Mouse (Mus musculus) MEL (cell line): Measurements from ENCODE around the gene Gpbar1. TPM values are rescaled to one million over a fixed set of nuclear protein-coding genes. Genes with fewer than 3 reads are reported as not detected.

ENCODE experiments used
- DNase-seq: peaks from one replicate; pipeline ENCODE4 v3.0.0; 2011; ENCODE audit warnings: low read depth, low spot score
- H3K27ac ChIP-seq: 2 replicates; pipeline ENCODE4 v1.5.1; 2012; ENCODE audit warnings: low read depth, mild to moderate bottlenecking, control low read depth, low read length, moderate library complexity; ENCODE audit not compliant: control insufficient read depth
- H3K27me3 ChIP-seq, 2 experiments: fragments of 150-350 bp in 1 of 2; sonication (generic) in 1 of 2; 2 replicates each; pipeline ENCODE4 v1.6.1; 2012; ENCODE audit warnings: low read length in 2 of 2, mild to moderate bottlenecking in 2 of 2, improper control_type of control experiment in 1 of 2, moderate library complexity in 1 of 2; ENCODE audit not compliant: insufficient read depth in 2 of 2, control insufficient read depth in 1 of 2
- H3K36me3 ChIP-seq, 2 experiments: 2 replicates each; pipeline ENCODE4 v1.6.1; 2012 to 2014; ENCODE audit warnings: low read length in 2 of 2, improper control_type of control experiment in 1 of 2, inconsistent platforms in 1 of 2, mild to moderate bottlenecking in 1 of 2; ENCODE audit not compliant: insufficient read depth in 2 of 2, control insufficient read depth in 1 of 2
- H3K4me1 ChIP-seq, 2 experiments: fragments of 150-350 bp in 1 of 2; sonication (generic) in 1 of 2; 2 replicates each; pipeline ENCODE4 v1.6.1; 2012; ENCODE audit warnings: low read length in 2 of 2, improper control_type of control experiment in 1 of 2, mild to moderate bottlenecking in 1 of 2; ENCODE audit not compliant: insufficient read depth in 2 of 2, control insufficient read depth in 1 of 2
- H3K4me3 ChIP-seq, 2 experiments: fragments of 150-350 bp in 1 of 2; sonication (generic) in 1 of 2; 2 replicates each; pipeline ENCODE4 v1.5.1; 2012; ENCODE audit warnings: low read depth in 2 of 2, low read length in 2 of 2, mild to moderate bottlenecking in 2 of 2, moderate library complexity in 2 of 2, control low read depth in 1 of 2, improper control_type of control experiment in 1 of 2; ENCODE audit not compliant: control insufficient read depth in 1 of 2, insufficient read depth in 1 of 2
- H3K79me2 ChIP-seq: 2 replicates; pipeline ENCODE4 v1.6.1; 2012; ENCODE audit warnings: mild to moderate bottlenecking, low read length, moderate library complexity; ENCODE audit not compliant: control insufficient read depth, poor library complexity, insufficient read depth
- H3K9ac ChIP-seq: 2 replicates; pipeline ENCODE4 v1.6.1; 2012; ENCODE audit warnings: low read depth, mild to moderate bottlenecking, control low read depth, low read length, moderate library complexity; ENCODE audit not compliant: control insufficient read depth, poor library complexity, severe bottlenecking
- H3K9me3 ChIP-seq: fragments of 150-350 bp; sonication (generic); replicated peaks from 2 replicates; pipeline ENCODE4 v1.6.1; 2012; ENCODE audit warnings: mild to moderate bottlenecking, low read length, improper control_type of control experiment, moderate library complexity; ENCODE audit not compliant: insufficient read depth
- CHD1 ChIP-seq: IDR thresholded peaks from 2 replicates; pipeline ENCODE4 v1.6.1; 2012; ENCODE audit warnings: low read depth, mild to moderate bottlenecking, inconsistent platforms, low read length, improper control_type of control experiment
- CHD2 ChIP-seq: IDR thresholded peaks from 2 replicates; pipeline ENCODE4 v1.6.1; 2011; ENCODE audit warnings: low read length, improper control_type of control experiment
- ELF1 ChIP-seq: IDR thresholded peaks from 2 replicates; pipeline ENCODE4 v1.6.1; 2014; ENCODE audit warnings: low read depth, mild to moderate bottlenecking, inconsistent platforms, low read length, improper control_type of control experiment, moderate library complexity
- EP300 ChIP-seq, 2 experiments: IDR thresholded peaks; 2 replicates each; pipeline ENCODE4 v1.6.1; 2011; ENCODE audit warnings: improper control_type of control experiment in 2 of 2, low read length in 2 of 2, low read depth in 1 of 2, mild to moderate bottlenecking in 1 of 2
- GABPA ChIP-seq: IDR thresholded peaks from 2 replicates; pipeline ENCODE4 v1.6.1; 2012; ENCODE audit warnings: low read depth, mild to moderate bottlenecking, inconsistent platforms, low read length, improper control_type of control experiment, moderate library complexity
- HCFC1 ChIP-seq: IDR thresholded peaks from 2 replicates; pipeline ENCODE4 v1.6.1; 2012; ENCODE audit warnings: low read depth, mild to moderate bottlenecking, inconsistent platforms, low read length, improper control_type of control experiment, moderate library complexity
- MAFK ChIP-seq: IDR thresholded peaks from 2 replicates; pipeline ENCODE4 v1.6.1; 2011; ENCODE audit warnings: low read depth, mild to moderate bottlenecking, low read length, improper control_type of control experiment, borderline replicate concordance
- MEF2A ChIP-seq: IDR thresholded peaks from 2 replicates; pipeline ENCODE4 v1.6.1; 2014; ENCODE audit warnings: low read depth, mild to moderate bottlenecking, inconsistent platforms, low read length, improper control_type of control experiment; ENCODE audit not compliant: poor library complexity, insufficient replicate concordance, severe bottlenecking; ENCODE audit errors: extremely low read depth
- MXI1 ChIP-seq: IDR thresholded peaks from 2 replicates; pipeline ENCODE4 v1.6.1; 2011; ENCODE audit warnings: mild to moderate bottlenecking, low read depth, low read length, improper control_type of control experiment
- MYC ChIP-seq: IDR thresholded peaks from 2 replicates; pipeline ENCODE4 v1.6.1; 2011; ENCODE audit warnings: low read depth, mild to moderate bottlenecking, low read length, improper control_type of control experiment, moderate library complexity
- POLR2A ChIP-seq, 2 experiments: IDR thresholded peaks; 2 replicates each; pipeline ENCODE4 v1.6.1; 2011 to 2012; ENCODE audit warnings: low read length in 2 of 2, mild to moderate bottlenecking in 2 of 2, control low read depth in 1 of 2, improper control_type of control experiment in 1 of 2, low read depth in 1 of 2, moderate library complexity in 1 of 2; ENCODE audit not compliant: control insufficient read depth in 1 of 2, insufficient read depth in 1 of 2, poor library complexity in 1 of 2
- POLR2AphosphoS2 ChIP-seq: IDR thresholded peaks from 2 replicates; pipeline ENCODE4 v1.6.1; 2011; ENCODE audit warnings: low read length, improper control_type of control experiment
- RAD21 ChIP-seq: IDR thresholded peaks from 2 replicates; pipeline ENCODE4 v1.6.1; 2011; ENCODE audit warnings: mild to moderate bottlenecking, low read depth, low read length, improper control_type of control experiment
- RCOR1 ChIP-seq: IDR thresholded peaks from 2 replicates; pipeline ENCODE4 v1.6.1; 2012; ENCODE audit warnings: low read depth, mild to moderate bottlenecking, inconsistent platforms, low read length, improper control_type of control experiment
- SIN3A ChIP-seq: IDR thresholded peaks from 2 replicates; pipeline ENCODE4 v1.6.1; 2012; ENCODE audit warnings: low read length, improper control_type of control experiment, inconsistent platforms
- SMC3 ChIP-seq: IDR thresholded peaks from 2 replicates; pipeline ENCODE4 v1.6.1; 2011; ENCODE audit warnings: low read depth, low read length, improper control_type of control experiment
- TBP ChIP-seq: IDR thresholded peaks from 2 replicates; pipeline ENCODE4 v1.8.0; 2011; ENCODE audit warnings: low read depth, low read length, improper control_type of control experiment
- TCF12 ChIP-seq: IDR thresholded peaks from 2 replicates; pipeline ENCODE4 v1.6.1; 2014; ENCODE audit warnings: low read depth, mild to moderate bottlenecking, inconsistent platforms, low read length, improper control_type of control experiment, moderate library complexity
- USF2 ChIP-seq, 2 experiments: IDR thresholded peaks; 2 replicates each; pipeline ENCODE4 v1.6.1; 2011 to 2012; ENCODE audit warnings: improper control_type of control experiment in 2 of 2, low read length in 2 of 2, borderline replicate concordance in 1 of 2, inconsistent platforms in 1 of 2, low read depth in 1 of 2, mild to moderate bottlenecking in 1 of 2; ENCODE audit not compliant: insufficient read depth in 1 of 2
- ZNF384 ChIP-seq: IDR thresholded peaks from 2 replicates; pipeline ENCODE4 v1.6.1; 2012; ENCODE audit warnings: low read depth, mild to moderate bottlenecking, inconsistent platforms, low read length, improper control_type of control experiment
- polyA plus RNA-seq, 2 experiments: library from polyadenylated mRNA; stranded (reverse) in 1 of 2; unstranded in 1 of 2; fragments of >175 nt in 1 of 2; fragments of >200 nt in 1 of 2; gene quantifications; 2 replicates each; pipeline versions ENCODE4 v1.2.1 to v1.2.4; 2012; ENCODE audit warnings: low replicate concordance in 2 of 2, low read depth in 1 of 2; ENCODE audit not compliant: insufficient read length in 2 of 2, insufficient read depth in 1 of 2, missing spikeins in 1 of 2
- total RNA-seq: library from RNA; depleted of rRNA; stranded (reverse); fragments of 300-350 nt; gene quantifications from 2 replicates; pipeline ENCODE4 v1.2.3, GENCODE M21; 2012

Gpbar1 gene
- total and polyA plus RNA-seq, 3 experiments: not detected

GRCm38 (mm10) chr1:74235938-74236589 lies 42.3 kb upstream of the Gpbar1 start, which contains the start of gene Arpc2 (continued):
- TF ChIP-seq MAFK (no peak), MEF2A (no peak), USF2 (IDR thresholded peaks at IDR 0.05; ENCODE audit: borderline replicate concordance in 1 of 2, insufficient read depth in 1 of 2, low read depth in 1 of 2, low read length in 2 of 2) (no peak), ZNF384 (no peak), GABPA (no peak), CHD2 (no peak), EP300 (IDR thresholded peaks at IDR 0.05; ENCODE audit: low read depth in 1 of 2, low read length in 2 of 2) (no peak; a peak in 1 of 4 replicates), SIN3A (peak; percentile 29), CHD1 (no peak), POLR2AphosphoS2 (peak; percentile 95)

GRCm38 (mm10) chr1:74236590-74237317 lies 41.6 kb upstream of the Gpbar1 start:
- peak; percentile 79 for DNase-seq
- no peaks in the 10 kb centered on the region for H3K9me3 ChIP-seq
- TF ChIP-seq TCF12 (no peak), CHD1 (peak; percentile 92), ELF1 (peak; percentile 64), USF2 (IDR thresholded peaks at IDR 0.05; ENCODE audit: borderline replicate concordance in 1 of 2, insufficient read depth in 1 of 2, low read depth in 1 of 2, low read length in 2 of 2) (no peak), MYC (peak; percentile 59; the same call in 1 of the 2 replicates), MXI1 (peak; percentile 89), RAD21 (no peak), SIN3A (peak; percentile 75), MAFK (no peak), RCOR1 (no peak), TBP (no peak), POLR2A (IDR thresholded peaks at IDR 0.05; ENCODE audit: control insufficient read depth in 1 of 2, insufficient read depth in 1 of 2, low read depth in 1 of 2, low read length in 2 of 2, poor library complexity in 1 of 2) (peak in 1 of 2 experiments; percentile 78; a peak in 1 of 4 replicates), EP300 (IDR thresholded peaks at IDR 0.05; ENCODE audit: low read depth in 1 of 2, low read length in 2 of 2) (peak; percentile 8 to 23; a peak in 1 of 4 replicates), CHD2 (no peak), SMC3 (no peak), HCFC1 (no peak)
- TF ChIP-seq, all 39 proteins: peak for 7
- peaks cover 49% of the 10 kb centered on the region for H3K79me2 ChIP-seq
- H3K9ac ChIP-seq: peak overlapping the region; percentile 98
- H3K4me3 ChIP-seq: peak overlapping the region; percentile 96 to 98
- peak overlapping the region; percentile 87 for H3K27ac ChIP-seq
- peaks cover 0 to 35% of the 10 kb centered on the region in 2 experiments; a peak in 3 of 4 replicates for H3K36me3 ChIP-seq
- peaks cover 9 to 29% of the 10 kb centered on the region in 2 experiments for H3K4me1 ChIP-seq
- H3K27me3 ChIP-seq: no peaks in the 10 kb centered on the region
